Mouse (Mus musculus) central nervous system, embryonic 11.5 days (tissue): Measurements from ENCODE around the gene Olfr66. TPM values are rescaled to one million over a fixed set of nuclear protein-coding genes. Genes with fewer than 3 reads are reported as not detected.

Experiments used
- polyA plus RNA-seq: library from polyadenylated mRNA; depleted of rRNA; stranded (reverse); fragments of >200 nt; gene quantifications from 2 replicates; pipeline ENCODE4 v1.2.3, GENCODE M21; 2012; rRNA removed

Gene Olfr66
- polyA plus RNA-seq = not detected in 2 replicates

GRCm38 (mm10) chr7:103886152-103886551 lies at the start of gene Olfr66:
Olfr66 (minus strand) TSS chr7:103886252.

GRCm38 (mm10) chr7:103934264-103934663 lies 48.2 kb upstream of the Olfr66 start, which contains the start of gene Olfr632:
Olfr632 (plus strand) TSS chr7:103934347.

GRCm38 (mm10) chr7:103928525-103928924 lies 42.5 kb upstream of the Olfr66 start, which contains the start of gene Olfr631:
Olfr631 (plus strand) TSS chr7:103928825.

GRCm38 (mm10) chr7:103903187-103903586 lies 17.1 kb upstream of the Olfr66 start, which contains the start of gene Olfr65:
Olfr65 (plus strand) TSS chr7:103903487.

GRCm38 (mm10) chr7:103894385-103894784 lies 8.3 kb upstream of the Olfr66 start, which contains the start of gene Olfr64:
Olfr64 (minus strand) TSS chr7:103894485.

GRCm38 (mm10) chr7:103853090-103853489 lies 33.0 kb downstream of the Olfr66 start, which contains the start of gene Hbb-y:
Hbb-y (minus strand) TSS chr7:103853216.

GRCm38 (mm10) chr7:103843034-103843433 lies 43.0 kb downstream of the Olfr66 start, which contains the start of gene Hbb-bh1:
Hbb-bh1 (minus strand) TSS chr7:103843164.

GRCm38 (mm10) chr7:103840268-103840667 lies 45.8 kb downstream of the Olfr66 start, which contains the start of gene Hbb-bh2:
Hbb-bh2 (minus strand) TSS chr7:103840520.

Other genes starting within 250 kb of the Olfr66 start
- gene Olfr622, start 243.6 kb downstream of the Olfr66 start, polyA plus RNA-seq = not detected in 2 replicates
- not detected in 2 replicates for gene Olfr623, start 222.6 kb downstream of the Olfr66 start, polyA plus RNA-seq
- 0.04 TPM in 2 replicates for gene Olfr624, start 215.1 kb downstream of the Olfr66 start, polyA plus RNA-seq
- gene Olfr625-ps1, start 203.5 kb downstream of the Olfr66 start, polyA plus RNA-seq = not detected in 2 replicates
- not detected in 2 replicates for gene Olfr243, start 171.6 kb downstream of the Olfr66 start, polyA plus RNA-seq
- gene Olfr628, start 155.9 kb downstream of the Olfr66 start, polyA plus RNA-seq = not detected in 2 replicates
- gene Olfr629, start 141.3 kb downstream of the Olfr66 start, polyA plus RNA-seq = not detected in 2 replicates
- not detected in 2 replicates for gene Olfr630, start 128.9 kb downstream of the Olfr66 start, polyA plus RNA-seq
- gene Olfr69, start 114.7 kb downstream of the Olfr66 start, polyA plus RNA-seq = not detected in 2 replicates
- not detected in 2 replicates for gene Olfr68, start 106.6 kb downstream of the Olfr66 start, polyA plus RNA-seq
- gene Olfr67, start 94.4 kb downstream of the Olfr66 start, polyA plus RNA-seq = not detected in 2 replicates
- 1,727 and 2,114 TPM in 2 replicates for gene Hbb-bt, start 72.3 kb downstream of the Olfr66 start, polyA plus RNA-seq
- 1,278 and 2,335 TPM in 2 replicates for gene Hbb-bs, start 58.2 kb downstream of the Olfr66 start, polyA plus RNA-seq
- gene Hbb-bh2, start 45.7 kb downstream of the Olfr66 start, polyA plus RNA-seq = 0.40 TPM in 1 of 2 replicates, not detected in the other
- gene Hbb-bh1, start 43.1 kb downstream of the Olfr66 start, polyA plus RNA-seq = 1,953 and 3,124 TPM in 2 replicates
- gene Hbb-y, start 33.0 kb downstream of the Olfr66 start, polyA plus RNA-seq = 10,518 and 17,284 TPM in 2 replicates
- gene Olfr64, start 8.2 kb upstream of the Olfr66 start, polyA plus RNA-seq = not detected in 2 replicates
- gene Olfr65, start 17.2 kb upstream of the Olfr66 start, polyA plus RNA-seq = not detected in 2 replicates
- not detected in 2 replicates for gene Olfr631, start 42.6 kb upstream of the Olfr66 start, polyA plus RNA-seq
- 0.11 and 0.36 TPM in 2 replicates for gene Olfr632, start 48.1 kb upstream of the Olfr66 start, polyA plus RNA-seq
- gene Olfr633, start 58.2 kb upstream of the Olfr66 start, polyA plus RNA-seq = not detected in 2 replicates
- not detected in 2 replicates for gene Olfr635, start 84.9 kb upstream of the Olfr66 start, polyA plus RNA-seq
- not detected in 2 replicates for gene Olfr638, start 112.5 kb upstream of the Olfr66 start, polyA plus RNA-seq
- gene Olfr639, start 131.1 kb upstream of the Olfr66 start, polyA plus RNA-seq = not detected in 2 replicates
- gene Olfr640, start 139.3 kb upstream of the Olfr66 start, polyA plus RNA-seq = not detected in 2 replicates
- gene Olfr641, start 149.2 kb upstream of the Olfr66 start, polyA plus RNA-seq = not detected in 2 replicates
- not detected in 2 replicates for gene Olfr642, start 166.4 kb upstream of the Olfr66 start, polyA plus RNA-seq
- gene 4930516K23Rik, start 175.2 kb upstream of the Olfr66 start, polyA plus RNA-seq = not detected in 2 replicates
- not detected in 2 replicates for gene Olfr644, start 185.6 kb upstream of the Olfr66 start, polyA plus RNA-seq
- gene Olfr645, start 199.2 kb upstream of the Olfr66 start, polyA plus RNA-seq = not detected in 2 replicates
- gene Olfr646, start 218.6 kb upstream of the Olfr66 start, polyA plus RNA-seq = not detected in 2 replicates
- gene Ubqln5, start 243.6 kb upstream of the Olfr66 start, polyA plus RNA-seq = not detected in 2 replicates